Mouse (Mus musculus): Measurements from ENCODE around the gene 1700023F06Rik.

Gene 1700023F06Rik

GRCm38 (mm10) chr11:103160738-103161137 is 47.6 kb downstream of the 1700023F06Rik start:
- peak; percentile 87 for DNase-seq

GRCm38 (mm10) chr11:103158621-103159478 is 49.5 kb downstream of the 1700023F06Rik start:
- DNase-seq = peak; percentile 99

GRCm38 (mm10) chr11:103149771-103150170 is 58.6 kb downstream of the 1700023F06Rik start:
- peak; percentile 88 for DNase-seq

All from heart, adult 11 months (tissue).